Mouse (Mus musculus): Measurements from ENCODE around the gene Iqck. TPM values are rescaled to one million over a fixed set of nuclear protein-coding genes. Genes with fewer than 3 reads are reported as not detected.
A peak's percentile ranks its signal among the peaks of the same experiment; 100 is the strongest.

Gene Iqck
- total and polyA plus RNA-seq, 2 experiments from 2014 or later: 0.67 TPM; not detected in 1

- ATAC-seq (ENCODE audit: insufficient read depth, low read depth): no peak
- no peak for TF ChIP-seq EP300 (IDR thresholded peaks at IDR 0.05; ENCODE audit: low read depth)
- TF ChIP-seq CTCF (IDR thresholded peaks at IDR 0.05; ENCODE audit: low read depth): no peak
- H3K27me3 ChIP-seq (ENCODE audit: control insufficient read depth, insufficient read depth, low read length): no peaks in the 10 kb centered on the region
- H3K36me3 ChIP-seq (replicated peaks; ENCODE audit: control insufficient read depth, insufficient read depth, low read length): peaks cover 36% of the 10 kb centered on the region
- peaks cover 1% of the 10 kb centered on the region; the same call in 1 of the 2 replicates for H3K4me1 ChIP-seq (ENCODE audit: control insufficient read depth, insufficient read depth)
- H3K27ac ChIP-seq (ENCODE audit: low read depth): no peak overlapping the region
- H3K4me3 ChIP-seq (ENCODE audit: low read depth, low read length): no peak overlapping the region
- H3K9me3 ChIP-seq (replicated peaks; ENCODE audit: control insufficient read depth, low read length): no peaks in the 10 kb centered on the region
- H3K9ac ChIP-seq (replicated peaks; ENCODE audit: low read depth, low read length): no peak overlapping the region
- WGBS: 94% methylated on average over 3 of the region's 3 CpGs
- no peak overlapping the region for H3K4me2 ChIP-seq (ENCODE audit: low read depth, low read length)
- DNase-seq (ENCODE audit: low spot score): no peak
Measured at GRCm38 (mm10) chr7:118816275-118816674, 39.3 kb upstream of the Iqck start.

GRCm38 (mm10) chr7:118817741-118818140 lies 37.8 kb upstream of the Iqck start:
- WGBS: 84% methylated on average over 7 of the region's 7 CpGs
- Histone ChIP-seq H3K4me1 (ENCODE audit: control insufficient read depth, insufficient read depth) (peaks cover 12% of the 10 kb centered on the region; the same call in 1 of the 2 replicates), H3K27ac (ENCODE audit: low read depth) (no peak overlapping the region), H3K4me3 (ENCODE audit: low read depth, low read length) (no peak overlapping the region), H3K27me3 (ENCODE audit: control insufficient read depth, insufficient read depth, low read length) (no peaks in the 10 kb centered on the region), H3K4me2 (ENCODE audit: low read depth, low read length) (no peak overlapping the region), H3K9me3 (replicated peaks; ENCODE audit: control insufficient read depth, low read length) (no peaks in the 10 kb centered on the region), H3K9ac (replicated peaks; ENCODE audit: low read depth, low read length) (no peak overlapping the region), H3K36me3 (replicated peaks; ENCODE audit: control insufficient read depth, insufficient read depth, low read length) (peaks cover 36% of the 10 kb centered on the region)
- TF ChIP-seq CTCF (IDR thresholded peaks at IDR 0.05; ENCODE audit: low read depth): no peak
- DNase-seq (ENCODE audit: low spot score) (no peak), ATAC-seq (ENCODE audit: insufficient read depth, low read depth) (no peak)

GRCm38 (mm10) chr7:118819666-118820065 lies 35.9 kb upstream of the Iqck start:
- Histone ChIP-seq H3K27ac (ENCODE audit: low read depth) (no peak overlapping the region), H3K36me3 (replicated peaks; ENCODE audit: control insufficient read depth, insufficient read depth, low read length) (peaks cover 27% of the 10 kb centered on the region), H3K4me2 (ENCODE audit: low read depth, low read length) (no peak overlapping the region), H3K27me3 (ENCODE audit: control insufficient read depth, insufficient read depth, low read length) (no peaks in the 10 kb centered on the region), H3K4me1 (ENCODE audit: control insufficient read depth, insufficient read depth) (peaks cover 12% of the 10 kb centered on the region; the same call in 1 of the 2 replicates), H3K9ac (replicated peaks; ENCODE audit: low read depth, low read length) (no peak overlapping the region), H3K4me3 (ENCODE audit: low read depth, low read length) (no peak overlapping the region), H3K9me3 (replicated peaks; ENCODE audit: control insufficient read depth, low read length) (no peaks in the 10 kb centered on the region)
- no peak for TF ChIP-seq CTCF (IDR thresholded peaks at IDR 0.05; ENCODE audit: low read depth)
- DNase-seq (ENCODE audit: low spot score) (no peak), ATAC-seq (ENCODE audit: insufficient read depth, low read depth) (no peak)
- WGBS: 84% methylated on average over 1 of the region's 1 CpGs

- Histone ChIP-seq H3K9ac (replicated peaks; ENCODE audit: low read depth, low read length) (no peak overlapping the region), H3K4me1 (ENCODE audit: control insufficient read depth, insufficient read depth) (peaks cover 12% of the 10 kb centered on the region; the same call in 1 of the 2 replicates), H3K4me2 (ENCODE audit: low read depth, low read length) (peak overlapping the region; percentile 22; the same call in 1 of the 2 replicates), H3K27me3 (ENCODE audit: control insufficient read depth, insufficient read depth, low read length) (no peaks in the 10 kb centered on the region), H3K27ac (ENCODE audit: low read depth) (peak overlapping the region; percentile 72), H3K9me3 (replicated peaks; ENCODE audit: control insufficient read depth, low read length) (no peaks in the 10 kb centered on the region), H3K36me3 (replicated peaks; ENCODE audit: control insufficient read depth, insufficient read depth, low read length) (peaks cover 26% of the 10 kb centered on the region; the same call in 1 of the 2 replicates), H3K4me3 (ENCODE audit: low read depth, low read length) (no peak overlapping the region)
- TF ChIP-seq CTCF (IDR thresholded peaks at IDR 0.05; ENCODE audit: low read depth) (no peak), EP300 (IDR thresholded peaks at IDR 0.05; ENCODE audit: low read depth) (no peak)
- DNase-seq (ENCODE audit: low spot score) (peak; percentile 63), ATAC-seq (ENCODE audit: insufficient read depth, low read depth) (peak; percentile 87)
- WGBS: 26% methylated on average over 7 of the region's 7 CpGs
Measured at GRCm38 (mm10) chr7:118821356-118821755, 34.2 kb upstream of the Iqck start.

- peaks cover 12% of the 10 kb centered on the region; the same call in 1 of the 2 replicates for H3K4me1 ChIP-seq (ENCODE audit: control insufficient read depth, insufficient read depth)
- peak overlapping the region; percentile 72 for H3K27ac ChIP-seq (ENCODE audit: low read depth)
- H3K27me3 ChIP-seq (ENCODE audit: control insufficient read depth, insufficient read depth, low read length): no peaks in the 10 kb centered on the region
- H3K9ac ChIP-seq (replicated peaks; ENCODE audit: low read depth, low read length): no peak overlapping the region
- no peaks in the 10 kb centered on the region for H3K9me3 ChIP-seq (replicated peaks; ENCODE audit: control insufficient read depth, low read length)
- DNase-seq (ENCODE audit: low spot score): no peak
- TF ChIP-seq EP300 (IDR thresholded peaks at IDR 0.05; ENCODE audit: low read depth) (no peak), CTCF (IDR thresholded peaks at IDR 0.05; ENCODE audit: low read depth) (no peak)
- no peak for ATAC-seq (ENCODE audit: insufficient read depth, low read depth)
- H3K4me3 ChIP-seq (ENCODE audit: low read depth, low read length): no peak overlapping the region
- 74% methylated on average over 12 of the region's 12 CpGs for WGBS
- peak overlapping the region; percentile 22; the same call in 1 of the 2 replicates for H3K4me2 ChIP-seq (ENCODE audit: low read depth, low read length)
- H3K36me3 ChIP-seq (replicated peaks; ENCODE audit: control insufficient read depth, insufficient read depth, low read length): peaks cover 26% of the 10 kb centered on the region; the same call in 1 of the 2 replicates
Measured at GRCm38 (mm10) chr7:118821887-118822556, 33.5 kb upstream of the Iqck start.

- TF ChIP-seq CTCF (IDR thresholded peaks at IDR 0.05; ENCODE audit: low read depth): no peak
- no peak for TF ChIP-seq EP300 (IDR thresholded peaks at IDR 0.05; ENCODE audit: low read depth)
- DNase-seq (ENCODE audit: low spot score) (no peak), ATAC-seq (ENCODE audit: insufficient read depth, low read depth) (no peak)
- H3K4me3 ChIP-seq (ENCODE audit: low read depth, low read length): no peak overlapping the region
- H3K27ac ChIP-seq (ENCODE audit: low read depth): no peak overlapping the region
- no peaks in the 10 kb centered on the region for H3K9me3 ChIP-seq (replicated peaks; ENCODE audit: control insufficient read depth, low read length)
- no peak overlapping the region for H3K9ac ChIP-seq (replicated peaks; ENCODE audit: low read depth, low read length)
- WGBS: 72% methylated on average over 7 of the region's 7 CpGs
- H3K4me1 ChIP-seq (ENCODE audit: control insufficient read depth, insufficient read depth): peaks cover 12% of the 10 kb centered on the region; the same call in 1 of the 2 replicates
- no peak overlapping the region for H3K4me2 ChIP-seq (ENCODE audit: low read depth, low read length)
- peaks cover 35% of the 10 kb centered on the region for H3K36me3 ChIP-seq (replicated peaks; ENCODE audit: control insufficient read depth, insufficient read depth, low read length)
- H3K27me3 ChIP-seq (ENCODE audit: control insufficient read depth, insufficient read depth, low read length): no peaks in the 10 kb centered on the region
Measured at GRCm38 (mm10) chr7:118824451-118824850, 31.1 kb upstream of the Iqck start.

Data from heart, postnatal 0 days (tissue).